Mouse (Mus musculus): ENCODE results near the gene Gjb3. TPM values are rescaled to one million over a fixed set of nuclear protein-coding genes. Genes with fewer than 3 reads are reported as not detected.

Gjb3 gene
- polyA plus RNA-seq, 1 experiment: 57.2 TPM

- Histone ChIP-seq H3K9ac (ENCODE audit: low read depth, poor library complexity, severe bottlenecking) (no peak overlapping the region), H3K4me1 (ENCODE audit: control insufficient read depth, insufficient read depth, low read length) (peaks cover 27% of the 10 kb centered on the region), H3K36me3 (ENCODE audit: control insufficient read depth, insufficient read depth, low read length, poor library complexity, severe bottlenecking) (no peaks in the 10 kb centered on the region), H3K4me3 (ENCODE audit: low read depth, low read length) (no peak overlapping the region), H3K27ac (ENCODE audit: insufficient read depth, low read length) (no peak overlapping the region), H3K27me3 (ENCODE audit: control insufficient read depth, insufficient read depth, low read length, poor library complexity, severe bottlenecking) (no peaks in the 10 kb centered on the region), H3K9me3 (replicated peaks; ENCODE audit: control insufficient read depth, insufficient read depth, low read length, poor library complexity, severe bottlenecking) (no peaks in the 10 kb centered on the region)
- no peak for TF ChIP-seq CTCF (IDR thresholded peaks at IDR 0.05; ENCODE audit: low read depth, low read length)
- TF ChIP-seq EP300 (IDR thresholded peaks at IDR 0.05; ENCODE audit: insufficient read depth, low read depth, low read length): no peak
- no peak for TF ChIP-seq POLR2A (IDR thresholded peaks at IDR 0.05; ENCODE audit: insufficient read depth, low read length)
Measured at GRCm38 (mm10) chr4:127362520-127362919, 31.9 kb upstream of the Gjb3 start.

- H3K36me3 ChIP-seq (ENCODE audit: control insufficient read depth, insufficient read depth, low read length, poor library complexity, severe bottlenecking): peaks cover 9% of the 10 kb centered on the region; the same call in 1 of the 2 replicates
- H3K4me1 ChIP-seq (ENCODE audit: control insufficient read depth, insufficient read depth, low read length): peaks cover 18% of the 10 kb centered on the region
- no peaks in the 10 kb centered on the region for H3K9me3 ChIP-seq (replicated peaks; ENCODE audit: control insufficient read depth, insufficient read depth, low read length, poor library complexity, severe bottlenecking)
- TF ChIP-seq POLR2A (IDR thresholded peaks at IDR 0.05; ENCODE audit: insufficient read depth, low read length): no peak
- no peak for TF ChIP-seq EP300 (IDR thresholded peaks at IDR 0.05; ENCODE audit: insufficient read depth, low read depth, low read length)
- TF ChIP-seq CTCF (IDR thresholded peaks at IDR 0.05; ENCODE audit: low read depth, low read length): no peak
- no peaks in the 10 kb centered on the region for H3K27me3 ChIP-seq (ENCODE audit: control insufficient read depth, insufficient read depth, low read length, poor library complexity, severe bottlenecking)
- H3K9ac ChIP-seq (ENCODE audit: low read depth, poor library complexity, severe bottlenecking): peak within 1 kb of the TSS; percentile 29; the same call in 1 of the 2 replicates
- H3K27ac ChIP-seq (ENCODE audit: insufficient read depth, low read length): peak within 1 kb of the TSS; percentile 60
- peak within 1 kb of the TSS; percentile 60 for H3K4me3 ChIP-seq (ENCODE audit: low read depth, low read length)
Measured at GRCm38 (mm10) chr4:127358018-127358417, 27.4 kb upstream of the Gjb3 start, which contains the start of gene Gjb5. TSS of gene Gjb5 (minus strand) at chr4:127358181.

- TF ChIP-seq EP300 (IDR thresholded peaks at IDR 0.05; ENCODE audit: insufficient read depth, low read depth, low read length) (no peak), CTCF (IDR thresholded peaks at IDR 0.05; ENCODE audit: low read depth, low read length) (no peak), POLR2A (IDR thresholded peaks at IDR 0.05; ENCODE audit: insufficient read depth, low read length) (no peak)
- peaks cover 9% of the 10 kb centered on the region; the same call in 1 of the 2 replicates for H3K36me3 ChIP-seq (ENCODE audit: control insufficient read depth, insufficient read depth, low read length, poor library complexity, severe bottlenecking)
- H3K27me3 ChIP-seq (ENCODE audit: control insufficient read depth, insufficient read depth, low read length, poor library complexity, severe bottlenecking): no peaks in the 10 kb centered on the region
- H3K4me1 ChIP-seq (ENCODE audit: control insufficient read depth, insufficient read depth, low read length): peaks cover 12% of the 10 kb centered on the region
- H3K27ac ChIP-seq (ENCODE audit: insufficient read depth, low read length): no peak overlapping the region
- no peak overlapping the region for H3K4me3 ChIP-seq (ENCODE audit: low read depth, low read length)
- H3K9ac ChIP-seq (ENCODE audit: low read depth, poor library complexity, severe bottlenecking): no peak overlapping the region
- H3K9me3 ChIP-seq (replicated peaks; ENCODE audit: control insufficient read depth, insufficient read depth, low read length, poor library complexity, severe bottlenecking): no peaks in the 10 kb centered on the region
Measured at GRCm38 (mm10) chr4:127354506-127355485, 24.2 kb upstream of the Gjb3 start.

- H3K27ac ChIP-seq (ENCODE audit: insufficient read depth, low read length): no peak within 1 kb of the TSS; the same call in 1 of the 2 replicates
- 0 out of 2 replicates have a peak within 1 kb of the TSS, but pooled peaks have one; percentile 10 for H3K4me3 ChIP-seq (ENCODE audit: low read depth, low read length)
- H3K27me3 ChIP-seq (ENCODE audit: control insufficient read depth, insufficient read depth, low read length, poor library complexity, severe bottlenecking): no peaks in the 10 kb centered on the region
- no peaks in the 10 kb centered on the region for H3K9me3 ChIP-seq (replicated peaks; ENCODE audit: control insufficient read depth, insufficient read depth, low read length, poor library complexity, severe bottlenecking)
- H3K4me1 ChIP-seq (ENCODE audit: control insufficient read depth, insufficient read depth, low read length): peaks cover 4% of the 10 kb centered on the region
- peaks cover 9% of the 10 kb centered on the region; the same call in 1 of the 2 replicates for H3K36me3 ChIP-seq (ENCODE audit: control insufficient read depth, insufficient read depth, low read length, poor library complexity, severe bottlenecking)
- H3K9ac ChIP-seq (ENCODE audit: low read depth, poor library complexity, severe bottlenecking): 0 out of 2 replicates have a peak within 1 kb of the TSS, but pooled peaks have one; percentile 5
- TF ChIP-seq POLR2A (IDR thresholded peaks at IDR 0.05; ENCODE audit: insufficient read depth, low read length) (no peak), CTCF (IDR thresholded peaks at IDR 0.05; ENCODE audit: low read depth, low read length) (no peak), EP300 (IDR thresholded peaks at IDR 0.05; ENCODE audit: insufficient read depth, low read depth, low read length) (0 out of 2 replicates have a peak, but pooled peaks have one; percentile 31)
Measured at GRCm38 (mm10) chr4:127353951-127354438, 23.4 kb upstream of the Gjb3 start, which contains the start of gene Gjb4. TSS of gene Gjb4 (minus strand) at chr4:127354081.

- H3K4me3 ChIP-seq (ENCODE audit: low read depth, low read length): no peak overlapping the region
- no peak overlapping the region for H3K9ac ChIP-seq (ENCODE audit: low read depth, poor library complexity, severe bottlenecking)
- H3K4me1 ChIP-seq (ENCODE audit: control insufficient read depth, insufficient read depth, low read length): peaks cover 3% of the 10 kb centered on the region
- no peak overlapping the region for H3K27ac ChIP-seq (ENCODE audit: insufficient read depth, low read length)
- TF ChIP-seq EP300 (IDR thresholded peaks at IDR 0.05; ENCODE audit: insufficient read depth, low read depth, low read length) (no peak), POLR2A (IDR thresholded peaks at IDR 0.05; ENCODE audit: insufficient read depth, low read length) (no peak), CTCF (IDR thresholded peaks at IDR 0.05; ENCODE audit: low read depth, low read length) (no peak)
- H3K36me3 ChIP-seq (ENCODE audit: control insufficient read depth, insufficient read depth, low read length, poor library complexity, severe bottlenecking): peaks cover 9% of the 10 kb centered on the region; the same call in 1 of the 2 replicates
- no peaks in the 10 kb centered on the region for H3K27me3 ChIP-seq (ENCODE audit: control insufficient read depth, insufficient read depth, low read length, poor library complexity, severe bottlenecking)
- no peaks in the 10 kb centered on the region for H3K9me3 ChIP-seq (replicated peaks; ENCODE audit: control insufficient read depth, insufficient read depth, low read length, poor library complexity, severe bottlenecking)
Measured at GRCm38 (mm10) chr4:127352594-127352993, 21.9 kb upstream of the Gjb3 start.

All from ES-Bruce4 (cell line).